Mouse (Mus musculus) lung, adult 2 months (tissue): Measurements from ENCODE around the gene Nmnat2. TPM values are rescaled to one million over a fixed set of nuclear protein-coding genes. Genes with fewer than 3 reads are reported as not detected.
A peak's percentile ranks its signal among the peaks of the same experiment; 100 is the strongest.

Experiments
- DNase-seq: peaks from one replicate; pipeline ENCODE4 v3.0.0; 2022
- H3K4me1 ChIP-seq: fragments of 200-500 bp; 2 replicates; pipeline ENCODE4 v1.6.1; 2011; ENCODE audit warnings: low read length; ENCODE audit not compliant: control insufficient read depth, insufficient read depth
- H3K4me3 ChIP-seq: fragments of 200-500 bp; replicated peaks from 2 replicates; pipeline ENCODE3; 2011; ENCODE audit warnings: low read depth, mild to moderate bottlenecking, control low read depth, low read length; ENCODE audit errors: extremely low read depth
- CTCF ChIP-seq: fragments of 200-500 bp; IDR thresholded peaks from 2 replicates; pipeline ENCODE4 v1.5.1; 2011; ENCODE audit warnings: mild to moderate bottlenecking, low read length, control low read depth; ENCODE audit not compliant: insufficient read depth
- POLR2A ChIP-seq: fragments of 200-500 bp; IDR thresholded peaks from 2 replicates; pipeline ENCODE4 v1.6.1; 2011; ENCODE audit warnings: low read depth, mild to moderate bottlenecking, control low read depth, low read length, borderline replicate concordance; ENCODE audit errors: extremely low read depth
- WGBS: fragments of 180-500 bp; shearing (Covaris S2); methylation state at CpG from one replicate; pipeline ENCODE4 v1.1.7; 2018; 5-methylcytosine and 5-hydroxymethylcytosine counted together
- polyA plus RNA-seq: library from polyadenylated mRNA; depleted of rRNA; stranded (reverse); fragments of >200 nt; gene quantifications from 2 replicates; pipeline ENCODE4 v1.2.3, GENCODE M21; 2012

Gene Nmnat2
- polyA plus RNA-seq, 1 experiment: 7.6 TPM

DNA sequence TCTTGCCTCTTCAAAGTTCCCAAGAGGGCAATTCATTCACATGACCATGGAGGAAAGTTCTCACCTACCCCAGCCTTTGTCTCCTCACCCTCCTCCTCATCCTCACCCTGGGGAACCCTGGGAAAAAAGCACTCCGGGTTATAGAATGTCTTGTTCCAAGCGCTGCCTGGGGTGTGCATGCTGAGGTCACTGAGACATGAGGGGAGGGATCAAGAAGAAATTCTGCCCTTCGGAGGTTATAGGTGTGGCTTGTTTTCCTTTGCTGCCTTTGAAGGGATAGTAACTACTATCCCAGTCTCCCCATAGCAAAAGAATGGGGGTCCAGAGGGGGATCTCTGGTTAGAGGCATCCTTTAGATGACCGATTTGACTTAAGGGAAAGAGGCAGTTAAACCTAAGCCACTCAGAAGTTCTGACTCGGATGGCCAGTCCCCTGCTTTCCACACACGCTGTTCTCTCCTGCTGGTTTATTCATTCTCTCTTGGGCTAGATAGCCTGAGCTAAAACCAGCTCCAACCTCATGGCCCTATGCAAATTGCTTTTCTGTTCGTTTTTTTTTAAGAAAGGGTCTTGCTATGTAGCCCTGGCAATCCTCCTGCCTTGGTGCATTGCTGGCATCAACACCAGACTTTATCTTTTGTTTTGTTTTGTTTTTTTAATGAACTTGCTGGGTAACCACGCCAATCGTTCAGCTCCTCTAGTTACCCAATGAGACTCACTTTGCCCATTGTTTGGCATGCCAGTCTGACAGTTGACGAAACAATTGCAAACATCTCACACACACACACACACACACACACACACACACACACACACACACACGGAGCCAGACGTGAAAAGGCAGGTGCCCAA lies 139.7 kb downstream of the Nmnat2 start:
- no peak for DNase-seq
- no peak for TF ChIP-seq POLR2A
- no peak for TF ChIP-seq CTCF
- H3K4me1 ChIP-seq: peaks cover 5% of the 10 kb centered on the region; the same call in 1 of the 2 replicates

DNA sequence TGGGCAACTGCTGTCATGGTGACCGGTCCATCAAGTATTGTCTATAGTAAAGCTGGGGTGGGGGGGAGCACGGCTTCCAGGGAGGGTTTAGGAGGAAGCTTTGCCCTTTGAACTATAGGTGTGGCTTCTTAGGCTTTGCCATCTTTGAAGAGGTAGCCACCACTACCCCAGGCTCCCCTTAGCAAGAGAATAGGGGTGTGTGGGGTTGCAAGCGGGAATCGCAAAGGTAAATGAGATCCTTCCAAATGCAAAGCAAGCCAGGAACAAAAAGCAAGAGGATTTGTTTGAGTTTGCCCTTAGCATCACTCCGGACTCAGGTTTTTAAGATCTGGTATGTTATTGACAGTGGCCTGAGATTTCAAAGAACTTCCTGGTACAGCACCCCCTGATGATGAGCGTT lies 140.5 kb downstream of the Nmnat2 start:
- 80% methylated on average over 6 of the region's 6 CpGs for WGBS
- Histone ChIP-seq H3K4me3 (no peak overlapping the region), H3K4me1 (peaks cover 5% of the 10 kb centered on the region; the same call in 1 of the 2 replicates)
- DNase-seq: no peak
- TF ChIP-seq CTCF: no peak
- TF ChIP-seq POLR2A: no peak

More for the DNA sequence above, 139.7 kb downstream of the Nmnat2 start:
- 46% methylated on average over 12 of the region's 12 CpGs for WGBS
- H3K4me3 ChIP-seq: no peak overlapping the region

DNA sequence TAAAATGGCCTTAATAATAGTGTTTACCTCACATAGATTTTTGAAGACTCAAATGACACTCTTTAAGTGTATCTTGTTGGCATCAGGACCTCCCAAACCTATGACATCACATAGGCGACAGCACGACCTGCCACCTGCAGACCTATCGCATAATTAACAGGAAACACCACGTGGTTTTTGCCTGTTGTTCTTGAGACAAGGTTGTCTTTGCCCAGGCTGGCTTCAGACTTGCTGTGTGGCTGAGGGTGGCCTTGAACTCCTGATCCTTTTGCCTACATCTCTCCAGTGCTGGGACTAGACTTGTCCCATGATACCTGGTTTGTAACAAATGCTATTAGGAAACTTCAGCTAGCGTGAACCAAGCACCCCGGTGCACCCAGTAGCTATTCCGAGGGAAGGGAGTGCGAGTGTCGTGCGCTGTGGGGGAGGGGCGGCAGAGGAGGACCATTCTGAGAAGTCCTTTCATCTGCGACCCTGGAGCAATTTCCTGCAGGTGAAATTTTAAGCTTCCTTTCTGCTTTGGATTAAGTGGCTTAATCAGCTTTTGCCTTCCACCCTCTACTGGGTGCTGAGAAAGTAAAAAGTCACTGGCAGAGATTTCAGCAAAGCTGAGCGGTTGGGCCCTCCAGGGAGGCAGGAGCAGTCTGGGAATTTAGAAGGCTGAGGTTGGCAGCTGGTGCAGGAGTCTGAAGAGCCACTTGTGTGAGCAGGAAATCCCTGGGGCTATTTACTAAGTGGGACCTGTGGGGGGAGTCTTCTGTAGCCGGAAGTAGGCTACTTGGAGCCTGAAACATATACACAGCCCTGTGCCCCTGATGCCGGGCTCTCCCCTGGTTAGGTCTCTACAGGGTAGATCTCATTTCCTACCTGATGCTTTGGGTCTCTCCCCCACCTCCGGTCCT lies 141.3 kb downstream of the Nmnat2 start:
- peaks cover 5% of the 10 kb centered on the region; the same call in 1 of the 2 replicates for H3K4me1 ChIP-seq
- WGBS: 34% methylated on average over 16 of the region's 16 CpGs
- DNase-seq: peak; percentile 52
- TF ChIP-seq CTCF: no peak
- TF ChIP-seq POLR2A: no peak
- no peak overlapping the region for H3K4me3 ChIP-seq

DNA sequence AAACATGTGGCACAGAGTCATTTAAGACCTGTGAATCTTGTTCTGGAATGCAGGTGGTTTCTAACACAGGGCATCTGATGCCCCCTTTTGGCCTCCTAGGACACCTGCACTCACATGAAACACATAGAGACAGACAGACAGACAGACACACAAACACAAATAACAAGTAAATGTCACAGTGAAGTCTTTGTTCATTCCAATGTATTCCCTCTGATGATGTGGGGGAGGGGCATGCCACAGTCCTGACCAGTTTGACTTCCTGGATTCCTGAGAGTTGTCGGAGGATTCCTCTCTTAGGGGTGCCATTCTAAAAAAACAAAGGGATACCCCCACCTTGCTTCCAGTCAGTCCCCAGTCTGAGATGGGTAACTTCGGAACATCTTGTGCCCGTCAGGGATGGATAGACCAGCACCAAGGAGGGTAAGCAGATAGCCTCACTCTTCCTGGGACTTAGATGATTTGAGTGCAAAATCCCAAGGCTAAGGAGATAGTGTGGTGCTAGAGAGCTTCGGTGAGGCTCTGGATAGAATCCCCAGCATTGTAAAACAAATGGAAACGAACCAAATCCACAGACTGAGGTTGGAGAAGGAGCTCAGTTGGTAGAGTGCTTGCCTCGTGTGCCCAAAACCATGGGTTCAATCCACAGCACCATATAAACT lies 142.4 kb downstream of the Nmnat2 start:
- TF ChIP-seq POLR2A (no peak), CTCF (no peak)
- Histone ChIP-seq H3K4me1 (peaks cover 7% of the 10 kb centered on the region), H3K4me3 (no peak overlapping the region)
- no peak for DNase-seq
- WGBS: 91% methylated on average over 6 of the region's 6 CpGs

DNA sequence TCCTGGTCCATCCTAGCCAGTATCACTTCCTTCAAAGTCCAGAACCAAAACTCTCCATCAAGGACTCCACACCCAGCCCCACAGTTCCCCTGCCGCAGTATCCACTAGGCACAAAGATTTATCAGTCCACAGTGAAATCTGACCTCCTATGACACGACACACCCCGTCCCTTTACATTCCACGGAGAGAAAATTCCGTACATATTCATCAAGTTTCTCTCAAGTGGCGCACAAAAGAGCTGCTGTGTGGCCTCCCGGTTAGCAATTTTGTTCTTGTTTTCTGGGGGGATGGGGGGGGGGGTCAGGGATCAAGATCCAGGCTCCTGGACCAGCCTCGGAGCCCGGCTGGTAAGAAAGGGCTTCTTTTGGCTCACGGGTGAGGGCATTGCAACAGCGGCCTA lies 143.8 kb downstream of the Nmnat2 start:
- TF ChIP-seq POLR2A: no peak
- no peak for TF ChIP-seq CTCF
- DNase-seq: no peak
- Histone ChIP-seq H3K4me3 (no peak overlapping the region), H3K4me1 (peaks cover 4% of the 10 kb centered on the region)
- WGBS: 67% methylated on average over 11 of the region's 11 CpGs

DNA sequence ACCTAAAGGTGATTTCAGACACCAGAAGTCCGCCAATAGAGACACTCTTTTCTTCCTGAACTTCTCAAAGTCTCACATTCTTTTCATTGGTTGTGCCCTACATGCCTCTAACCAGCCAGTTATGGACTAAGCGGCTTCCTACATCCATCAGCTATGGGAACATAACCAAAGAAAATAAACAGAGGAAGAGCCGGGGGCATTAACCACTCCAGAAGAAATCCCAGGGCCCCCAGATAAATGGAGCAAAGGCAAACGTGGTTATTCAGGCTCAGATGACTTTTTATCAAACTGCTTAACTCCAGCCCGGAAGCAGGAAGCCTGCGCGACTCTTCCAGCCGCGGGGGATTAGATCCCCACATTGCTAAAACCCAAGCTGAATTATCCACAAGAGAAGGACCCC lies 146.1 kb downstream of the Nmnat2 start:
- 35% methylated on average over 9 of the region's 9 CpGs for WGBS
- no peak overlapping the region for H3K4me3 ChIP-seq
- DNase-seq: no peak
- TF ChIP-seq CTCF (no peak), POLR2A (no peak)
- peaks cover 3% of the 10 kb centered on the region for H3K4me1 ChIP-seq

DNA sequence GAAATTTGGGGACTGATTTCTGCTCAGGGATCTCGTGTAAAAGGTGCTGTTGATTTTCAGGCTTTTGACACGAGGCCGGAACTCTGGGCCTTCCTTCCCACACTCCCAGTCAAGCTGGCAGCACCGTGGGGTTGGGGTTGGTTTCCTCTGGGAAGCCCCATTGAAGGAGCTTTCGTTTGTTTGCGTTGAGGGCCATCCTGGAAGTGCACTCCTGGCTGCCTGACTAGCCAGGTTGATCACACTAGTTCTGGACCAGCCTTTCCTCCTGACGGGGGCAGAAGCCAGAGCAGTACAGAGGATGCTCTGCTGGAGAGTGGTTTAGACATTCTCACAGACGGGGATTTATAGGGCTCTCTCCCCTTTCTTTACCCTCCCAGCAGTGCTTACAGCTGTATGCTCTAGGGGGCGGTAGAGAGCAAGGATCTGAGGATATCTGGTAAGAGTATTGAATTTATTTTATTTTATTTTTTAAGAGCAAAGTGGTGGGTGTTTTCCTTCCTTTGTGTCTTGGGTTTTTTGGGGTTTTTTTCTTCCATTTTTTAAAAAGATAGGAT lies 146.6 kb downstream of the Nmnat2 start:
- no peak overlapping the region for H3K4me3 ChIP-seq
- TF ChIP-seq CTCF (peak; percentile 38), POLR2A (no peak)
- DNase-seq: peak; percentile 58
- peaks cover 2% of the 10 kb centered on the region; the same call in 1 of the 2 replicates for H3K4me1 ChIP-seq
- 16% methylated on average over 9 of the region's 9 CpGs for WGBS

DNA sequence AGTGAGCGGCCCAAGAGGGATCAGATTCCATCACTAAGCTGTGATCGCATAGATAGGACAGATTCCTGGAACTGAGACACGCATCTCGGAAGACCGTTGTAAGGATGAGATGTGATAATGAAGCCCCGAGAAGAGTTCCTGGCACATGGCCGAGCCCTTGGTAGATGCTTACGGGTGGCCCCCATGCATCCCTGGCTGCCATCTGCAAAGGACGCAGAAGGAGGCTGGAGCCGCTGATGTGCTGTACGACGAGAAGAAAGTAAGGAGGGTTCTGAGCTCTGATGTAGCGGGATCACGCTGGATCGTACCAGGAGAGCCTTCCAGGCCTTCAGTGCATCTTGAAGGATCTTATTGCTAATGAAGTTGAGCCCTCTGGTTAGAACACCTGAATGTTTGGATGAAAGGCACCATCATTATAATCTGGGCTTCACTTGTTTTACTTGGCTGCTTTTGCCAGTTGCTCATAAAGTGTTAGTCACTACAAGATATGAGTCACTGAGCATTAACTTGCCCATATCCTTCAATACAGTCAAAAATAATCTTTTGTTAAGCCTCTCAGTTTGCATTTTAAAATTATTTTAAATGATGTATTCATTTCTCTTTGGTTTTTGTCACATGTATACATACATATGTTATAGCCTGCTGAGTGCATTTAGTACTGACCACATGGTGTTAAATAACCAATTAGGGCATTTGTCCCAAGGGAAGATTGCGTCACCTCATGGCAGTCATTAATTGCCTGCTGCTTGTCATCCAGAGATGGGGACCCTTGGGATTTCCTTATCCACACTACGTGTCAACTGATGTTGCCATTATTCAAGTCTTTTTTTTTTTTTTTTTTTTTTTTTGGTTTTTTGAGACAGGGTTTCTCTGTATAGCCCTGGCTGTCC lies 147.7 kb downstream of the Nmnat2 start:
- no peak for TF ChIP-seq CTCF
- TF ChIP-seq POLR2A: no peak
- Histone ChIP-seq H3K4me3 (no peak overlapping the region), H3K4me1 (peaks cover 2% of the 10 kb centered on the region; the same call in 1 of the 2 replicates)
- DNase-seq: no peak
- WGBS: 92% methylated on average over 17 of the region's 17 CpGs

DNA sequence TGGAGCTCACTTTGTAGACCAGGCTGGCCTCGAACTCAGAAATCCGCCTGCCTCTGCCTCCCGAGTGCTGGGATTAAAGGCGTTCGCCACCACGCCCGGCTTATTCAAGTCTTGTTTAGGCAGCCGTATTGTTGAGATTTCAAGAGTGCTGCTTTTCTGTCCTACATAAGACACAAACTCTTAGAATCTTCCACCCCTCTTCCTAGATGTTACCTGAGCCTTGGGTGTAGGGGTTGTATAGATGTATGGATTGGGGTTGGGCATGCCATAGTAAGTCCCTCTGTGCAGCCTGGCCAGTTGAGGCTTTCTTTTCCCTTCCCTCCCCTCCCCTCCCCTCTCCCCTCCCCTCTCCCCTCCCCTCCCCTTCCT lies 148.4 kb downstream of the Nmnat2 start:
- Histone ChIP-seq H3K4me3 (no peak overlapping the region), H3K4me1 (peaks cover 2% of the 10 kb centered on the region; the same call in 1 of the 2 replicates)
- TF ChIP-seq POLR2A: no peak
- no peak for TF ChIP-seq CTCF
- 90% methylated on average over 8 of the region's 8 CpGs for WGBS
- no peak for DNase-seq
